Mouse (Mus musculus): ENCODE measurements around the gene Nav2. TPM values are rescaled to one million over a fixed set of nuclear protein-coding genes. Genes with fewer than 3 reads are reported as not detected.

Gene Nav2
- total and polyA plus RNA-seq, 3 experiments: 20.4 to 49.9 (median 34.4) TPM

- H3K79me2 ChIP-seq (replicated peaks; ENCODE audit: control insufficient read depth, insufficient read depth, low read length): no peaks in the 10 kb centered on the region
- intact Hi-C loops (cut with DNase I): no loop called here
- 49% methylated on average over 22 of the region's 22 CpGs for WGBS
- H3K4me3 ChIP-seq: no peak overlapping the region
- no peaks in the 10 kb centered on the region for H3K36me3 ChIP-seq (ENCODE audit: control insufficient read depth, insufficient read depth, low read length)
- no peaks in the 10 kb centered on the region for H3K4me1 ChIP-seq (ENCODE audit: control insufficient read depth, insufficient read depth, low read length)
- H3K27ac ChIP-seq: no peak overlapping the region
- H3K9ac ChIP-seq (ENCODE audit: low read depth, low read length): no peak overlapping the region
- no peaks in the 10 kb centered on the region for H3K27me3 ChIP-seq (ENCODE audit: control insufficient read depth, insufficient read depth, low read length)
- DNase-seq: no peak
- TF ChIP-seq POLR2A (IDR thresholded peaks at IDR 0.05; ENCODE audit: insufficient read depth, low read depth, low read length) (no peak), EP300 (IDR thresholded peaks at IDR 0.05; ENCODE audit: insufficient read depth, low read depth, low read length) (no peak), CTCF (IDR thresholded peaks at IDR 0.05) (no peak)
Measured at GRCm38 (mm10) chr7:49450261-49451141, 542.0 kb downstream of the Nav2 start.

- Histone ChIP-seq H3K4me1 (ENCODE audit: control insufficient read depth, insufficient read depth, low read length) (no peaks in the 10 kb centered on the region), H3K27me3 (ENCODE audit: control insufficient read depth, insufficient read depth, low read length) (no peaks in the 10 kb centered on the region), H3K36me3 (ENCODE audit: control insufficient read depth, insufficient read depth, low read length) (no peaks in the 10 kb centered on the region), H3K27ac (no peak overlapping the region), H3K4me3 (no peak overlapping the region), H3K9ac (ENCODE audit: low read depth, low read length) (no peak overlapping the region), H3K79me2 (replicated peaks; ENCODE audit: control insufficient read depth, insufficient read depth, low read length) (no peaks in the 10 kb centered on the region)
- DNase-seq: no peak
- TF ChIP-seq POLR2A (IDR thresholded peaks at IDR 0.05; ENCODE audit: insufficient read depth, low read depth, low read length) (no peak), EP300 (IDR thresholded peaks at IDR 0.05; ENCODE audit: insufficient read depth, low read depth, low read length) (no peak), CTCF (IDR thresholded peaks at IDR 0.05) (no peak)
- intact Hi-C loops (cut with DNase I): no loop called here
- 84% methylated on average over 10 of the region's 10 CpGs for WGBS
Measured at GRCm38 (mm10) chr7:49451240-49451639, 542.7 kb downstream of the Nav2 start.

- Histone ChIP-seq H3K79me2 (replicated peaks; ENCODE audit: control insufficient read depth, insufficient read depth, low read length) (no peaks in the 10 kb centered on the region), H3K4me3 (no peak overlapping the region), H3K27ac (no peak overlapping the region), H3K27me3 (ENCODE audit: control insufficient read depth, insufficient read depth, low read length) (no peaks in the 10 kb centered on the region), H3K4me1 (ENCODE audit: control insufficient read depth, insufficient read depth, low read length) (no peaks in the 10 kb centered on the region), H3K36me3 (ENCODE audit: control insufficient read depth, insufficient read depth, low read length) (no peaks in the 10 kb centered on the region), H3K9ac (ENCODE audit: low read depth, low read length) (no peak overlapping the region)
- intact Hi-C loops (cut with DNase I): no loop called here
- DNase-seq: no peak
- no peak for TF ChIP-seq CTCF (IDR thresholded peaks at IDR 0.05)
- TF ChIP-seq EP300 (IDR thresholded peaks at IDR 0.05; ENCODE audit: insufficient read depth, low read depth, low read length): no peak
- TF ChIP-seq POLR2A (IDR thresholded peaks at IDR 0.05; ENCODE audit: insufficient read depth, low read depth, low read length): no peak
- WGBS: 82% methylated on average over 11 of the region's 11 CpGs
Measured at GRCm38 (mm10) chr7:49452274-49452673, 543.8 kb downstream of the Nav2 start.

GRCm38 (mm10) chr7:49454601-49455000, 546.1 kb downstream of the Nav2 start:
- Histone ChIP-seq H3K36me3 (ENCODE audit: control insufficient read depth, insufficient read depth, low read length) (no peaks in the 10 kb centered on the region), H3K9ac (ENCODE audit: low read depth, low read length) (no peak overlapping the region), H3K27ac (no peak overlapping the region), H3K4me1 (ENCODE audit: control insufficient read depth, insufficient read depth, low read length) (no peaks in the 10 kb centered on the region), H3K79me2 (replicated peaks; ENCODE audit: control insufficient read depth, insufficient read depth, low read length) (no peaks in the 10 kb centered on the region), H3K27me3 (ENCODE audit: control insufficient read depth, insufficient read depth, low read length) (no peaks in the 10 kb centered on the region), H3K4me3 (no peak overlapping the region)
- intact Hi-C loops (cut with DNase I): no loop called here
- WGBS: 68% methylated on average over 5 of the region's 5 CpGs
- TF ChIP-seq EP300 (IDR thresholded peaks at IDR 0.05; ENCODE audit: insufficient read depth, low read depth, low read length) (no peak), POLR2A (IDR thresholded peaks at IDR 0.05; ENCODE audit: insufficient read depth, low read depth, low read length) (no peak), CTCF (IDR thresholded peaks at IDR 0.05) (no peak)
- DNase-seq: no peak

GRCm38 (mm10) chr7:49456148-49456547, 547.6 kb downstream of the Nav2 start:
- H3K4me1 ChIP-seq (ENCODE audit: control insufficient read depth, insufficient read depth, low read length): no peaks in the 10 kb centered on the region
- no peak overlapping the region for H3K27ac ChIP-seq
- H3K9ac ChIP-seq (ENCODE audit: low read depth, low read length): no peak overlapping the region
- H3K36me3 ChIP-seq (ENCODE audit: control insufficient read depth, insufficient read depth, low read length): no peaks in the 10 kb centered on the region
- no peaks in the 10 kb centered on the region for H3K79me2 ChIP-seq (replicated peaks; ENCODE audit: control insufficient read depth, insufficient read depth, low read length)
- H3K4me3 ChIP-seq: no peak overlapping the region
- peak; percentile 21 to 40 for DNase-seq
- TF ChIP-seq EP300 (IDR thresholded peaks at IDR 0.05; ENCODE audit: insufficient read depth, low read depth, low read length) (no peak), POLR2A (IDR thresholded peaks at IDR 0.05; ENCODE audit: insufficient read depth, low read depth, low read length) (no peak), CTCF (IDR thresholded peaks at IDR 0.05) (peak; percentile 76)
- WGBS: 62% methylated on average over 2 of the region's 2 CpGs
- H3K27me3 ChIP-seq (ENCODE audit: control insufficient read depth, insufficient read depth, low read length): no peaks in the 10 kb centered on the region
- intact Hi-C loops (cut with DNase I): no loop called here

GRCm38 (mm10) chr7:49457398-49457797, 548.9 kb downstream of the Nav2 start:
- no peaks in the 10 kb centered on the region for H3K27me3 ChIP-seq (ENCODE audit: control insufficient read depth, insufficient read depth, low read length)
- 71% methylated on average over 10 of the region's 10 CpGs for WGBS

More at GRCm38 (mm10) chr7:49457398-49457797, 548.9 kb downstream of the Nav2 start:
- Histone ChIP-seq H3K36me3 (ENCODE audit: control insufficient read depth, insufficient read depth, low read length) (no peaks in the 10 kb centered on the region), H3K4me1 (ENCODE audit: control insufficient read depth, insufficient read depth, low read length) (no peaks in the 10 kb centered on the region; the same call in 1 of the 2 replicates), H3K4me3 (no peak overlapping the region), H3K79me2 (replicated peaks; ENCODE audit: control insufficient read depth, insufficient read depth, low read length) (no peaks in the 10 kb centered on the region), H3K9ac (ENCODE audit: low read depth, low read length) (no peak overlapping the region), H3K27ac (no peak overlapping the region)
- intact Hi-C loops (cut with DNase I): no loop called here
- no peak for DNase-seq
- no peak for TF ChIP-seq EP300 (IDR thresholded peaks at IDR 0.05; ENCODE audit: insufficient read depth, low read depth, low read length)
- TF ChIP-seq POLR2A (IDR thresholded peaks at IDR 0.05; ENCODE audit: insufficient read depth, low read depth, low read length): no peak
- TF ChIP-seq CTCF (IDR thresholded peaks at IDR 0.05): no peak

Data from heart, adult 2 months (tissue).